Mouse (Mus musculus) bone marrow, adult 2 months (tissue): ENCODE data around the gene Kcnn1.
"Not testable (repeated sequence)": the region's sequence is repeated elsewhere in the genome, so short reads cannot be mapped to it uniquely, and the experiment has no call there.

Source experiments
- CTCF ChIP-seq: fragments of 200-500 bp; IDR thresholded peaks from 2 replicates; pipeline ENCODE4 v1.5.1; 2011; ENCODE audit warnings: low read length, control low read depth; ENCODE audit not compliant: control insufficient read depth, insufficient read depth
- POLR2A ChIP-seq: fragments of 200-500 bp; IDR thresholded peaks from 2 replicates; pipeline ENCODE4 v1.6.1; 2011; ENCODE audit warnings: low read depth, mild to moderate bottlenecking, control low read depth, low read length, borderline replicate concordance; ENCODE audit not compliant: control insufficient read depth

DNA sequence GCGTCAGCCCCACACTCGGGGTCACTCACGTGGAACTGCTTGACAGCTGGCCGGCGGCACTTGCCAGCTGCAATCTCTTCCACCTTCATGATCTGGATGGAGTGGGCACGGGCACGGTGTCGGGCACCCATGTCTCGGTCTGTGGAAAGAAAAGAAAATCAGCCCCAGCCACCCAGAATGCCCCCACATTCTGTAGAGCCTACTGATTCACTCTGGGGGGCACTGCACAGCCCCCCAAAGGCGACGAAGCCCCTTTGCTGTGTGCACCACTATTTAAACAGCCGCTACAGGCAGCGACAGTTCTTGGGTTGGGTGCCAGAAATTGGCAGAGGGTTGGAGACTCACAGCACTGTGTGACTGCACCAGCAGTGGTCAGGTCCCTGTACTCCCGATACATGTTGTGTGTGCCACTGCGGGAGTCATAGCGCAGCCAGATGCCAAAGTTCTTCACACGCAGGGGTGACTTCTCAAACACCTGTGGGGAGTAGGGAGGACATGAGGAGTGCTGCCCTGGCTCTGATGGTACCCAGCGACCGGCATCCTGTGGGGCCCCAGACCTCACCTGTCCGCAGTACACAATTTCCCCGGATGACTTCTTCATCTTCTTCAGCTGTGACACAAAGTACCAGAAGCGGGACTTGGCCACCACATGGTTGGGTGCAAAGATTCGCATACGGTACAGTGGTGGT lies 32.7 kb upstream of the Kcnn1 start:
- TF ChIP-seq CTCF, POLR2A: not testable (repeated sequence)
